Mouse (Mus musculus) lung, postnatal 25 days (tissue): ENCODE data around the gene Olfr1436.
"Not testable (repeated sequence)": the region's sequence is repeated elsewhere in the genome, so short reads cannot be mapped to it uniquely, and the experiment has no call there.

Experiments used
- DNase-seq: peaks from one replicate; pipeline ENCODE4 v3.0.0; 2022; ENCODE audit warnings: low spot score

Olfr1436 gene

DNA sequence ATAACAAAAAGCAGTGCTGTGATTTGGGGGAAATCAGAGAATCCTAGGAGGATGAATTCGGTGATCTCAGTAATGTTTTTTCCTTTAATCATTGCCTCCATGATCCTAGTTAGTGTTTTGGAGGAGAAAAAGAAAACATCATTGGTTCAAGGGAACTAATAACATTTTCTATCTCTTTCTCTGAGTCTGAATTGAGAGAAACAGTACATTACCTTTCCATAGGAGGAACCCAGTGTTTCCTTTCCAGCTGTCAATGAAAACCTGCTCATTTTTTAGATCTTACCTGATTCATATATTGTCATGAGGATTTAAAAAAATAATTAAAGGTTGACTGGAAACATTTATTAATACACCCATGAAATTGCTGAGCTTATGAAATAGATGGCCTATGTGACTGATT is at the start of gene Olfr1436:
TSS of gene Olfr1436 (minus strand) at position 101 of the 400 bp plus-strand sequence.
- DNase-seq = not testable (repeated sequence)

DNA sequence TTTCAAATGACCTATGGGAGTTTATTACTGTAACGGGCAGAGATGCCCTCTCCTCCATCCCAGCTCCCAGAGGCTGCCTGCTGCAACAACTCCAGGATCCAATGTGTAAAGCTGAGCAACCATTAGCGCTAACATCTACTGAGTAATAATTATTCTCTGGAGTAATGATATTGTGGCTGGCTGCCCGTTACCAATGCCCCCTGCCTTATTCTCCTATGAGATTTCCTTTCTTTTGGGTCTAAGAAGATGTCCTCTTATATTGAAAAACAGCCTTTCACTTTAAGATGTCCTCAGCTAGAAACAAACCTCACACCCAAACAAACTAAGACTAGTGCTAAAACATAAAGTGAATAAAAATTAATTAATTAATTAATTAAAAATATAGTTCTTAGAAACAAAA is 36.9 kb upstream of the Olfr1436 start, which contains the start of gene Olfr1438-ps1:
TSS of gene Olfr1438-ps1 (minus strand) at position 101 of the 400 bp plus-strand sequence.
- no peak for DNase-seq

DNA sequence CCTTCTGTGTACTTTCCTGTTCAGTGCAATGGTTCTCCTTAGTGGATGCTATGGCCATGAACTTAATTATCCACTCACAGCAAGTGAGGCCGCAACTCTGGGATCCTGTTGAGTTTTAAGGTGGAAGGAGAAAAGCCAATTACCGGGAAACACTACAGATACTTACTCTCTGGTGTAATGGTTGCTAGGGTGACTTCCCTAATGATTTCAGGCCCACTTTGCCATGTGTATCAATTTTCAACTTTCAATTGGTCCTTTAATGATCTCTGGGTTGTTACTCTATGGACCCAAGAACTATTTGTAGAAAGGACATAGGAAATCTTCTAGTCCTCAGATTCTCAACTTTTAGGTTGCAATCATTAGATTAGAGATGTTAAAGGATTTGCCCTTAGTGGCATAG is 26.1 kb upstream of the Olfr1436 start, which contains the start of gene Olfr1437:
TSS of gene Olfr1437 (minus strand) at position 101 of the 400 bp plus-strand sequence.
- DNase-seq = no peak

DNA sequence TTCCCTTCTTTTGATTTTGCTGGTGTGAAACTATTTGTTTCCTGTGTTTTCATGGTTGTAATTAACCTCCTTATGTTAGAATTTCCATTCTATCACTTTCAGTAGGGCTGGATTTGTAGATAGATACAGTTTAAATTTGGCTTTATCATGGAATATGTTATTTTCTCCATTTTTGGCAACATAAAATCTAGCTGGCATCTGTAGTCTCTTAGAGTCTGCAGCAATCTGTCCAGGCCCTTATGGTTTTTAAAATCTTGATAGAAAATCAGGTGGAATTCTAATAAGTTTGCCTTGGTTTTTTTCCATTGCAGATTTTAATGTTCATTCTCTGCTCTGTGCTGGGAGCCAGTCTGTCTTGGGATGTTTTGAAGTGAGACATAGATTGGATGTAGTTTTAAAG is 6.0 kb downstream of the Olfr1436 start:
- DNase-seq = no peak

DNA sequence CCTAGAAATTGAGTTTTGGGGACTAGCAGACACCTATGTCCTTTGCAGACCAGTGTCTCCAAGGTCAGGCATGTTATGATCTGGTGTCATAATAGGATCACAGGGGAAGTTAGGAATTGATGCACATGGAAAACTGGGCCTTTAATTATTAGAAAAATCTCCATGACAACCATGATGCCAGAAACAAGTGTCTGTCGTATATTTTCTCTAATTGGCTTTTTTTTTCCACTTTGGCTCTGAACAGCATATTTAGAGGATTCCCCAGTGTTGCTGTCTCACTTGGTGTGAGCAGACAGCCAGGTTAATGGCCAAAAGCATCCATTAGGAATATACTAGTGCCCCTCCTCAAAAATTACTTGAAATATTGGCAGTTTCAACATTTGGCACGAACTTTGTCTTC is 19.4 kb downstream of the Olfr1436 start, which contains the start of gene Olfr1434:
TSS of gene Olfr1434 (plus strand) at position 301 of the 400 bp plus-strand sequence.
- no peak for DNase-seq

DNA sequence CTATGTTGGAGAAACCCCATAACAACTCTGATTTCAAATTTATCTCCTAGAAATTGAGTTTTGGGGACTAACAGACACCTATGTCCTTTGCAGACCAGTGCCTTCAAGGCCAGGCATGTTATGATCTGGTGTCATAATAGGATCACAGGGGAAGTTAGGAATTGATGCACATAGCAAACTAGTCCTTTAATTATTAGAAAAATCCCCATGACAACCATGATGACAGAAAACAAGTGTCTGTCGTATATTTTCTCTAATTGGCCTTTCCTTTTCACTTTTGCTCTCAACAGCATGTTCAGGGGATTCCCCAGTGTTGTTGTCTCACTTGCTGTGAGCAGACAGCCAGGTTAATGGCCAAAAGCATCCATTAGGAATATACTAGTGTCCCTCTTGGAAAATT is 38.2 kb downstream of the Olfr1436 start, which contains the start of gene Olfr235:
TSS of gene Olfr235 (plus strand) at position 301 of the 400 bp plus-strand sequence.
- DNase-seq = no peak
